Mouse (Mus musculus) stomach, embryonic 14.5 days (tissue): ENCODE data around the gene 5330417C22Rik. TPM values are rescaled to one million over a fixed set of nuclear protein-coding genes. Genes with fewer than 3 reads are reported as not detected.
"Not testable (repeated sequence)": the region's sequence is repeated elsewhere in the genome, so short reads cannot be mapped to it uniquely, and the experiment has no call there.

Source experiments
- ATAC-seq: fragments of 200-750 bp; cut with Nextera tagmentation; 2 replicates; pipeline ENCODE4 v1.8.0; 2017; ENCODE audit warnings: low read depth, moderate TSS enrichment; ENCODE audit not compliant: insufficient number of reproducible peaks, insufficient read depth, low FRiP score
- H3K27ac ChIP-seq: fragments of 300-500 bp; sonication (generic); 2 replicates; pipeline ENCODE4 v1.5.1; 2014; ENCODE audit warnings: mild to moderate bottlenecking, low read length, moderate library complexity, mixed read lengths
- H3K27me3 ChIP-seq: fragments of 300-500 bp; sonication (generic); 2 replicates; pipeline ENCODE4 v1.6.1; 2014; ENCODE audit warnings: low read length, control low read depth, mixed read lengths; ENCODE audit not compliant: control insufficient read depth, insufficient read depth
- H3K36me3 ChIP-seq: fragments of 300-500 bp; sonication (generic); 2 replicates; pipeline ENCODE4 v1.6.1; 2014; ENCODE audit warnings: mild to moderate bottlenecking, control low read depth, low read length, moderate library complexity, mixed read lengths; ENCODE audit not compliant: control insufficient read depth, insufficient read depth
- H3K4me1 ChIP-seq: fragments of 300-500 bp; sonication (generic); 2 replicates; pipeline ENCODE4 v1.6.1; 2014; ENCODE audit warnings: low read length, control low read depth, mixed read lengths; ENCODE audit not compliant: control insufficient read depth, insufficient read depth
- H3K4me2 ChIP-seq: fragments of 300-500 bp; sonication (generic); replicated peaks from 2 replicates; pipeline ENCODE4 v1.6.1; 2014; ENCODE audit warnings: low read depth, low read length, control low read depth
- H3K4me3 ChIP-seq: fragments of 300-500 bp; sonication (generic); 2 replicates; pipeline ENCODE4 v1.5.1; 2014; ENCODE audit warnings: low read depth, low read length, control low read depth
- H3K9ac ChIP-seq: fragments of 300-500 bp; sonication (generic); replicated peaks from 2 replicates; pipeline ENCODE4 v1.6.1; 2014; ENCODE audit warnings: low read depth, mild to moderate bottlenecking, control low read depth, low read length, moderate library complexity, mixed read lengths
- H3K9me3 ChIP-seq: fragments of 300-500 bp; sonication (generic); 2 replicates; pipeline ENCODE4 v1.6.1; 2016; ENCODE audit warnings: low read depth, low read length, control low read depth; ENCODE audit not compliant: control insufficient read depth
- WGBS: fragments of 180-500 bp; shearing (Covaris S2); extraction: QIAGEN DNeasy Blood & Tissue Kit; methylation state at CpG from one replicate; pipeline ENCODE4 v1.1.7; 2014; 5-methylcytosine and 5-hydroxymethylcytosine counted together
- polyA plus RNA-seq: library from polyadenylated mRNA; unstranded; fragments of >200 nt; fragmentation: Nextera tagmentation; extraction: Ambion mirVana; gene quantifications from 2 replicates; pipeline ENCODE4 v1.2.1, GENCODE M21; 2014

Gene 5330417C22Rik
- polyA plus RNA-seq, result 7.4 and 15.0 TPM in 2 replicates

DNA sequence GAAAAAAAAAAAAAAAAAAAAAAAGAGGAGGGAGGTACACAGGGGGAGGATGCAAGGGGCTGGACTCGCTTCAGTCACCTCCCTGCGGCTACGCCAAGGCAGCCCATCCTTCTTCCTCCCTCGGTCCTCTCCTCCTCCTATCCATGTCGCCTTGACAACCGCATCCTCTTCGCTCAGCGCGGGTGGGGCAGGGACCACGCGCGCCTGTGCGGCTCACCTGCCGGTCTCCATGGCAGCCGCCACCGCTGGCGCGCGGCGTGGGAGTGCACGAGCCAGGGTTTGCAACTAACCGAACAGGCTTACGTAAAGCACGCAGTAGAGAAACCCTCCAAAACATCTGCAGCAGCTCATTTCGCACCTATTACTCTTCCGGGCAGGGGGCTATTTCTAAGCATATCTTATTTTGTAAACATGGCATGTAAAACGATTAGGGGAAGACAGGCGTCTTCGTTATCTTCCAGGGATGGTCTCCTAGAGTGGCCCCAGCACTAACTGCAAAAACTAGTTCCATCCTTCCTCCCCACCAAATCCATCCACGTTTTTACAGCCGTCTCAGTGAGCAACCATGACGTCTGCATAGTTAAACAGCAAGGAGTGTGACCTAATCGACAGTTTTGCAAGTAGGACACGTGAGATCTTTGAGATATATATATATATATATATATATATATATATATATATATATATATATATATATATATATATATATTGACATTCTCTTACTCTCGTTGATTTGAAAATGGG is at the start of gene 5330417C22Rik:
Gene 5330417C22Rik, minus strand, starts transcription at position 20 of the 744 bp plus-strand sequence.
- Histone ChIP-seq H3K36me3 (no peaks in the 10 kb centered on the region), H3K27me3 (peaks cover 5% of the 10 kb centered on the region; the same call in 1 of the 2 replicates), H3K4me2 (peak within 1 kb of the TSS; percentile 64), H3K4me1 (peaks cover 5% of the 10 kb centered on the region; the same call in 1 of the 2 replicates), H3K4me3 (peak within 1 kb of the TSS; percentile 33), H3K27ac (no peak within 1 kb of the TSS), H3K9me3 (no peaks in the 10 kb centered on the region), H3K9ac (no peak within 1 kb of the TSS)
- ATAC-seq, result peak; percentile 66
- under 1% methylated on average over 35 of the region's 35 CpGs for WGBS

DNA sequence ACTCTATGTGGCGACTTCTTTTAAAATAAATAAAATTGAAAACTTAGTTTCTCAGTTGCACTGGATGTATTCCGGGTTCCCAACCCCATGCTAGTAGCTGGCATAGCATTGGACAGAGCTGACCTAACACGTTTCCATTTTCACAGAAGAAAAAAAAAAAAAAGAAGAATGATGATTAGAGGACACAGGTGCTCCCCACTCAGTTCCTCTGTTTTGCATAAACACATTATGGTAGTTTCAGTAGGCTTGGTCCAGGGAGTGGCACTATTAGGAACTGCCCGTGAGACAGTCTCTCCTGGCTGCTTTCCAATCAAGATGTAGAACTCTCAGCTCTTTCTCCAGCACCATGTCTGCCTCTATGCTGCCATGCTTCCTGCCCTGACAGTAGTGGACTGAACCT is 48.2 kb upstream of the 5330417C22Rik start:
- no peak overlapping the region for H3K4me3 ChIP-seq
- no peak overlapping the region for H3K4me2 ChIP-seq
- no peak overlapping the region for H3K9ac ChIP-seq
- no peaks in the 10 kb centered on the region for H3K4me1 ChIP-seq
- H3K27ac ChIP-seq, result no peak overlapping the region
- H3K9me3 ChIP-seq, result no peaks in the 10 kb centered on the region
- no peaks in the 10 kb centered on the region for H3K27me3 ChIP-seq
- ATAC-seq, result no peak
- 75% methylated on average over 4 of the region's 4 CpGs for WGBS
- H3K36me3 ChIP-seq, result no peaks in the 10 kb centered on the region

DNA sequence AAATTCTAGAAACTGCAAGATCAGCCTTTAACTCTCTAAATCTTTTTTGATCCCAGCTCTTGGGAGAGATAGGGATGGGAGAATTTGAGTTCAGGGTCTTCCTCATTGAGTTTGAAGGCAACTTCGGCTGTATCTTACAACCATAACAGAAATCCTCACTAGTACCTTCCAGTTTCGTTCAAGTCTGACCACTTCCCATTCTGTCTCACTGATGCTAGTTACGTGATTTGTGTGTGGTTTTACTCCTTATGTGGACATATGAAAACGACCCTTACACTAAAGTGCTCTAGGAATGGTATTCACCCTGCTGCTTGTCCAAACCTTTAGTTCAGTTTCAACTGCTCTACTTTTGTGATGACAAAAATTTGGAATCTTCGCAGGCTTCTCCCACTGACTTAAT is 37.7 kb upstream of the 5330417C22Rik start:
- no peaks in the 10 kb centered on the region for H3K27me3 ChIP-seq
- no peaks in the 10 kb centered on the region for H3K9me3 ChIP-seq
- H3K9ac ChIP-seq, result no peak overlapping the region
- WGBS, result 90% methylated on average over 5 of the region's 5 CpGs
- H3K4me1 ChIP-seq, result 0 out of 2 replicates have a peak, but pooled peaks cover 2% of the 10 kb centered on the region
- no peak overlapping the region for H3K27ac ChIP-seq
- no peak overlapping the region for H3K4me2 ChIP-seq
- H3K36me3 ChIP-seq, result 0 out of 2 replicates have a peak, but pooled peaks cover 1% of the 10 kb centered on the region
- no peak overlapping the region for H3K4me3 ChIP-seq
- no peak for ATAC-seq

DNA sequence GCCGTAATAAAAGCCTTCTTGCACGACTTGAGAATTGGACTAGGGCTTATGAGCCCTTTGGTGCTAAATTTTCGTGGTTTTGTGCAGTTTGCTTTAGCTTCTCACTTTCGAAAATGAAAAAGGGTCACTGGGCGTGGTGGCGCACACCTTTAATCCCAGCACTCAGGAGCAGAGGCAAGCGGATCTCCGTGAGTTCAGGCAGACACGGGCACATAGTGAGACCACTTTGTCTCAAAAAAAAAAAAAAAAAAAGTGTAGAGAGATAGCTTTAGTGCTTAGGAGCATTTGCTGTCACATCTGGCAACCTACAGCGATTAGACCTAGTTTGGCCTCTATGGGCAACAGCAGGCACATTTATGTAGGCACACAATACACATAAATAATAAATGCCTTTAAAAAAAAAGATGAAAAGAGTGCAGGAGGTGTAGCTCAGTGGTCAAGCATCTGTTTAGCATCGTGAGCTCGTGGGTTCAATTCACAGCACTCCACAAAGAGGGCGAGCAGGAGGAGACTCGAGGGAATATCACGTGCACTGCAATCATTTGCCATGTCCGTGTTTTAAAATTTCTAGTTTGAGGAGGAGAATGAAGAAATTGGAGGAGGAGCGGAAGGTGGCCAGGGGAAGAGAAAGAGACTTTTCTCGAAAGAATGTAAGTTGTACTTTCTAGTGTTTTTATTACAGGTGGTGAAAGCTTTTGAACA is 36.1 kb upstream of the 5330417C22Rik start:
- H3K9ac ChIP-seq, result peak overlapping the region; percentile 49; the same call in 1 of the 2 replicates
- no peaks in the 10 kb centered on the region for H3K36me3 ChIP-seq
- H3K9me3 ChIP-seq, result no peaks in the 10 kb centered on the region
- H3K4me1 ChIP-seq, result 0 out of 2 replicates have a peak, but pooled peaks cover 2% of the 10 kb centered on the region
- H3K27me3 ChIP-seq, result no peaks in the 10 kb centered on the region
- WGBS, result 52% methylated on average over 18 of the region's 18 CpGs
- H3K4me3 ChIP-seq, result peak overlapping the region; percentile 50
- peak overlapping the region; percentile 59 for H3K4me2 ChIP-seq
- H3K27ac ChIP-seq, result no peak overlapping the region
- ATAC-seq, result no peak

DNA sequence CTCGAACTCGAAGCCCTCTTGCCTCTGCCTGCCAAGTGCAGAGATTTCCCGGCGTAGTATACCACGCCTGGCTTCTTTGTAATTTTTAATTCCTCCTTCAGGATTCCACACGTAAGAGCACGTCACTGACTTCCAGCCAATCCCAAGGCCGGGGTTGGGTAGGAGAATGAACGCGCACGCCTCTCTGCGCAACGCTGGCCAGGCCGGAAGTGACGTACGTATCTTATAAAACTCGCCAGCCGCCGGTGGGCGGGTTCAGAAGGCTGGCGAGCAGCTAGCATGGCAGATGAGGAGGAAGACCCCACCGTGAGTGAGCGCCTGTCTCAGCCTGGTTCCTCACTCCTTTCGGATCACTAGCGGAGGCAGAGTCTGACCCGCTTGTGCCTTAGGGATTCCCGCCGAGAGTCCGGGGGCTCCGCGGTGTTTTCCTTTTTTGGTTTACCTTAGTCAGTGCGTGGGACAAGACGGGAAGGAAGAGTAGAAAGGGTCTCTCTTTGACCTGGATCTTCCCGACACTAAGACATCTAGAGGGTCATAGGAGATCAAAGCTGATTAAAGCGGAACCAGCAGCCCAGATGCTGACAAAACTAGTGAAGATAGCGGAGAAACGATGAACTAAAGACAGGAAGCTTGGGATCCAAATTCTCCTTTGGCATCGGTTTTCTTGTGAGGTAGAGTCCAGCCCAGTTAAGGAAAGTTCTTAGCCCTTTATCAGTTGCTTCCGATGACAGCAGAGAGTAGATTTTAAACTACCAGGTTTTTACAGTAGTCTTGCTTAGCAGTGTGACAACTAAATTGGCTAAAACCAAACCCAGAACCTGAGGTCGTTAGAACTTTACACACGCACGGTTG is 35.3 kb upstream of the 5330417C22Rik start, which contains the start of gene Taf13:
Gene Taf13, plus strand, starts transcription at position 256 of the 852 bp plus-strand sequence.
- 2% methylated on average over 42 of the region's 42 CpGs for WGBS
- peak within 1 kb of the TSS; percentile 2; the same call in 1 of the 2 replicates for H3K27ac ChIP-seq
- peak within 1 kb of the TSS; percentile 59 for H3K4me2 ChIP-seq

DNA sequence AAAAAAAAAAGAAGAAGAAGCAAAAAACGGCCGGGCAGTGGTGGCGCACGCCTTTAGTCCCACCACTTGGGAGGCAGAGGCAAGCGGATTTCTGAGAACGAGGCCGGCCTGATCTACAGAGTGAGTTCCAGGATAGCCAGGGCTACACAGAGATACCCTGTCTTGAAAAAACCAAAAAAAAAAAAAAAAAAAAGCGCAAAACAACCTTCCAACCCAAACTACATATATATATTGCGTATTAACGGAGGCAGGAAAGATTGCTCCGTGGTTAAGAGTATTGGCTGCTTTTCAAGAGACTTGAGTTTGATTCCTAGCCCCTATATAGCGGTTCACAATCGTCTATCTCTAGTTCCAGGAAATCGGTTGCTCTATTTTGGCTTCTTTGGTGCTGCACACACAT is 34.5 kb upstream of the 5330417C22Rik start:
- WGBS, result 85% methylated on average over 14 of the region's 14 CpGs
- no peak overlapping the region for H3K4me3 ChIP-seq
- no peaks in the 10 kb centered on the region for H3K9me3 ChIP-seq
- H3K27me3 ChIP-seq, result no peaks in the 10 kb centered on the region
- H3K4me1 ChIP-seq, result 0 out of 2 replicates have a peak, but pooled peaks cover 2% of the 10 kb centered on the region
- no peak overlapping the region for H3K27ac ChIP-seq
- no peak for ATAC-seq
- no peak overlapping the region for H3K9ac ChIP-seq
- peak overlapping the region; percentile 59; the same call in 1 of the 2 replicates for H3K4me2 ChIP-seq
- H3K36me3 ChIP-seq, result no peaks in the 10 kb centered on the region

More for the DNA sequence above, 35.3 kb upstream of the 5330417C22Rik start, which contains the start of gene Taf13:
- Histone ChIP-seq H3K27me3 (no peaks in the 10 kb centered on the region), H3K4me3 (peak within 1 kb of the TSS; percentile 50), H3K9me3 (no peaks in the 10 kb centered on the region), H3K9ac (peak within 1 kb of the TSS; percentile 49), H3K36me3 (no peaks in the 10 kb centered on the region), H3K4me1 (0 out of 2 replicates have a peak, but pooled peaks cover 2% of the 10 kb centered on the region)
- ATAC-seq, result peak; percentile 99

DNA sequence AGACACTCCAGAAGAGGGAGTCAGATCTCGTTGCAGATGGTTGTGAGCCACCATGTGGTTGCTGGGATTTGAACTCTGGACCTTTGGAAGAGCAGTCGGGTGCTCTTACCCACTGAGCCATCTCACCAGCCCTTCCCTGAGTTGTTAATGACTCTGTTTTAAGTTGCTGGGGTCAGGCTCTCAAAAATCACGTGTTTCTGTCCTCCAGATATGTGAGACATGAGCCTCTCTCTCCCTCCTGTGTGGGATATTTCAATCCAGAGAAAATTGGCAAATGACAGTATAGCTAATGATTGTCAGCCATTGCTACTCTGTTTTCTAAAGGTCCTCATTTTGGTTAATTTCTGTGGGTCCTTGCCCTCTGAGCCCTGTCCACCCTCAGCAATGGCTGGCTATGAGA is 33.3 kb upstream of the 5330417C22Rik start:
- ATAC-seq, H3K36me3 ChIP-seq, H3K27me3 ChIP-seq, H3K4me3 ChIP-seq, H3K9me3 ChIP-seq, H3K4me2 ChIP-seq, H3K27ac ChIP-seq, H3K4me1 ChIP-seq, H3K9ac ChIP-seq: not testable (repeated sequence)
- WGBS, result 46% methylated on average over 3 of the region's 3 CpGs
